21 mouse cellular contexts compared by ENCODE assay signal in genomic region chr11:54410612-54411011, GRCm38 (mm10). TPM values are rescaled to one million over a fixed set of nuclear protein-coding genes. Genes with fewer than 3 reads are reported as not detected.
A peak's percentile ranks its signal among the peaks of the same experiment; 100 is the strongest.
DNase-seq lines count a peak whose midpoint lies in the region; ATAC-seq and TF ChIP-seq lines count a peak whose summit lies in the region.
"Had no signal": no experiment of that assay in that cellular context is flagged by ENCODE, and none has a peak within 500 bp of the region (broad histone marks: within the 10 kb centered on the region; RNA-seq: fewer than 3 reads in every experiment).

No protein-coding gene starts in this region.

- in situ Hi-C loops in Patski (cut with MboI; ENCODE audit: low pct_unique_long_range_greater_than_20kb) = loop anchor here (10.0 kb wide), 1 partner anchor 106 kb away; the partner anchor contains the start of gene Acsl6

- H3K36me3 ChIP-seq in lung, embryonic 14.5 days (ENCODE audit: insufficient read depth) = no peaks in the 10 kb centered on the region
- H3K36me3 ChIP-seq in splenic B cell, adult 2 months (ENCODE audit: control insufficient read depth, insufficient read depth, low read length, poor library complexity, severe bottlenecking) = no peaks in the 10 kb centered on the region
- no peaks in the 10 kb centered on the region for H3K36me3 ChIP-seq in forebrain, embryonic 13.5 days (ENCODE audit: poor library complexity, severe bottlenecking)
- H3K36me3 ChIP-seq: hindbrain, embryonic 13.5 days had no signal

- no peak for ATAC-seq in lung, embryonic 14.5 days (ENCODE audit: insufficient read depth)
- no peak for ATAC-seq in Patski
- ATAC-seq in forebrain, embryonic 13.5 days = no peak
- ATAC-seq: forebrain, embryonic 14.5 days had no signal

- CTCF ChIA-PET in Patski (lab: Charles Lee) = no interaction called here

- no peaks in the 10 kb centered on the region for H3K27me3 ChIP-seq in lung, embryonic 14.5 days (ENCODE audit: insufficient read depth, low read length)
- no peaks in the 10 kb centered on the region for H3K27me3 ChIP-seq in Patski
- no peaks in the 10 kb centered on the region for H3K27me3 ChIP-seq in splenic B cell, adult 2 months (ENCODE audit: control insufficient read depth, insufficient read depth, low read length, poor library complexity, severe bottlenecking)
- H3K27me3 ChIP-seq in forebrain, embryonic 13.5 days = no peaks in the 10 kb centered on the region
- H3K27me3 ChIP-seq: hindbrain, embryonic 13.5 days had no signal

- no peaks in the 10 kb centered on the region for H3K9me3 ChIP-seq in lung, embryonic 14.5 days (ENCODE audit: low read depth, low read length)
- no peaks in the 10 kb centered on the region for H3K9me3 ChIP-seq in forebrain, embryonic 13.5 days (replicated peaks)
- H3K9me3 ChIP-seq: hindbrain, embryonic 13.5 days had no signal

- 0 out of 2 replicates have a peak, but pooled peaks cover 4% of the 10 kb centered on the region for H3K4me1 ChIP-seq in lung, embryonic 14.5 days (ENCODE audit: insufficient read depth)
- no peaks in the 10 kb centered on the region for H3K4me1 ChIP-seq in forebrain, embryonic 13.5 days
- H3K4me1 ChIP-seq: hindbrain, embryonic 13.5 days had no signal

- no peak overlapping the region for H3K4me3 ChIP-seq in gastrocnemius, adult 2 months
- H3K4me3 ChIP-seq in lung, embryonic 14.5 days (ENCODE audit: low read depth, low read length) = no peak overlapping the region
- no peak overlapping the region for H3K4me3 ChIP-seq in forebrain, embryonic 13.5 days
- H3K4me3 ChIP-seq: hindbrain, embryonic 13.5 days had no signal

- POLR2A ChIA-PET in Patski (lab: Charles Lee) = no interaction called here

- intact Hi-C loops in gastrocnemius, adult 2 months (cut with DNase I) = no loop called here

- H3K27ac ChIP-seq in gastrocnemius, adult 2 months = no peak overlapping the region
- no peak overlapping the region for H3K27ac ChIP-seq in lung, embryonic 14.5 days (ENCODE audit: low read depth)
- H3K27ac ChIP-seq in forebrain, embryonic 13.5 days = no peak overlapping the region
- H3K27ac ChIP-seq: hindbrain, embryonic 13.5 days had no signal

- TF ChIP-seq CTCF in gastrocnemius, adult 2 months (IDR thresholded peaks at IDR 0.05) = peak; percentile 24
- peak; percentile 29 for TF ChIP-seq CTCF in lung, embryonic 14.5 days (IDR thresholded peaks at IDR 0.05; ENCODE audit: low read depth)
- peak; percentile 33 for TF ChIP-seq CTCF in Patski (IDR thresholded peaks at IDR 0.05)

- H3K4me2 ChIP-seq in lung, embryonic 14.5 days = no peak overlapping the region
- no peak overlapping the region for H3K4me2 ChIP-seq in forebrain, embryonic 13.5 days
- H3K4me2 ChIP-seq: hindbrain, embryonic 13.5 days had no signal

- DNase-seq in gastrocnemius, adult 2 months = no peak
- no peak for DNase-seq in gastrocnemius, postnatal 10 days
- DNase-seq in lung, embryonic 14.5 days = peak; percentile 13
- DNase-seq in lung, adult 18-20 months = no peak
- DNase-seq in Patski (ENCODE audit: low read depth, low spot score) = no peak
- peak; percentile 9 for DNase-seq in splenic B cell, adult 2 months (ENCODE audit: low read depth, low spot score)
- no peak for DNase-seq in left cerebral cortex, adult 9 months (ENCODE audit: low spot score in 2 of 2)
- DNase-seq: adrenal gland, postnatal 36 days; gastrocnemius, postnatal 25 days; kidney, adult 9 months had no signal

- H3K9ac ChIP-seq in lung, embryonic 14.5 days = no peak overlapping the region
- H3K9ac ChIP-seq in forebrain, embryonic 13.5 days = no peak overlapping the region
- H3K9ac ChIP-seq: hindbrain, embryonic 13.5 days had no signal

RNA-seq across cellular contexts. Expression of gene Fnip1, which starts 27.4 kb away (rescaled TPM):
- 10 to 100 TPM; 28.7 to 35.9 TPM for total RNA-seq in gastrocnemius, adult 2 months (2021)
- 10 to 100 TPM; 18.2 to 19.0 TPM for total RNA-seq in gastrocnemius, postnatal 10 days (2021)
- polyA plus RNA-seq in lung, embryonic 14.5 days (2014; fragmentation: Nextera tagmentation; extraction: Ambion mirVana) = 11.1 and 12.4 TPM in 2 replicates
- 23.7 TPM for polyA plus RNA-seq in Patski (2021)
- polyA plus RNA-seq in forebrain, embryonic 13.5 days (2015; fragmentation: Nextera tagmentation; extraction: Ambion mirVana) = 10.9 TPM in 2 replicates

RNA-seq across cellular contexts. Expression of gene Meikin, which starts 40.2 kb away (rescaled TPM):
- total RNA-seq in gastrocnemius, adult 2 months (2021) = not detected
- not detected for total RNA-seq in gastrocnemius, postnatal 10 days (2021)
- polyA plus RNA-seq in lung, embryonic 14.5 days (2014; fragmentation: Nextera tagmentation; extraction: Ambion mirVana) = not detected in 2 replicates
- not detected for polyA plus RNA-seq in Patski (2021)
- not detected in 2 replicates for polyA plus RNA-seq in forebrain, embryonic 13.5 days (2015; fragmentation: Nextera tagmentation; extraction: Ambion mirVana)
- total RNA-seq: adrenal gland, postnatal 36 days; gastrocnemius, postnatal 25 days; layer of hippocampus, adult 18-20 months; left cerebral cortex, postnatal 14 days; liver, adult 2 months had no signal
- polyA plus RNA-seq: C2C12; forebrain, embryonic 14.5 days; heart, embryonic 14.5 days; hindbrain, embryonic 13.5 days; liver, adult 2 months; neural tube, embryonic 14.5 days; spleen, adult 2 months; urinary bladder, adult 2 months had no signal

Comparison
In these comparisons a context has a peak if more than half of its experiments do, and no peak if none do; other contexts are left out.
1. DNase-seq: peak in lung, embryonic 14.5 days (single experiment) and splenic B cell, adult 2 months (single experiment); none in gastrocnemius, adult 2 months (single experiment), gastrocnemius, postnatal 10 days (single experiment), lung, adult 18-20 months (0 of 2), Patski (single experiment) and left cerebral cortex, adult 9 months (0 of 2).
2. Peak in every context shown above with its lines, with median percentiles within 50 percentile points of each other: CTCF ChIP-seq.